Mouse (Mus musculus) stomach, postnatal 0 days (tissue): Measurements from ENCODE around the gene Mansc1. TPM values are rescaled to one million over a fixed set of nuclear protein-coding genes. Genes with fewer than 3 reads are reported as not detected.

Experiments
- ATAC-seq: fragments of 200-750 bp; cut with Nextera tagmentation; 2 replicates; pipeline ENCODE4 v1.8.0; 2017; ENCODE audit not compliant: low FRiP score, low TSS enrichment
- DNase-seq: peaks from one replicate; pipeline ENCODE4 v3.0.0-alpha.2; 2016; ENCODE audit warnings: low spot score
- H3K27ac ChIP-seq: fragments of 300-500 bp; sonication (generic); replicated peaks from 2 replicates; pipeline ENCODE4 v1.5.1; 2014; ENCODE audit warnings: mild to moderate bottlenecking, control low read depth
- H3K27me3 ChIP-seq: fragments of 300-500 bp; sonication (generic); 2 replicates; pipeline ENCODE4 v1.6.1; 2014; ENCODE audit warnings: low read length; ENCODE audit not compliant: control insufficient read depth, insufficient read depth
- H3K36me3 ChIP-seq: fragments of 300-500 bp; sonication (generic); 2 replicates; pipeline ENCODE4 v1.6.1; 2014; ENCODE audit warnings: low read length, mixed read lengths; ENCODE audit not compliant: control insufficient read depth, insufficient read depth
- H3K4me1 ChIP-seq: fragments of 300-500 bp; sonication (generic); replicated peaks from 2 replicates; pipeline ENCODE4 v1.6.1; 2014; ENCODE audit warnings: antibody characterized with exemption; ENCODE audit not compliant: control insufficient read depth, insufficient read depth
- H3K4me2 ChIP-seq: fragments of 300-500 bp; sonication (generic); replicated peaks from 2 replicates; pipeline ENCODE4 v1.6.1; 2014; ENCODE audit warnings: low read depth, mild to moderate bottlenecking, control low read depth, moderate library complexity
- H3K4me3 ChIP-seq: fragments of 300-500 bp; sonication (generic); 2 replicates; pipeline ENCODE4 v1.5.1; 2014; ENCODE audit warnings: low read depth, low read length, control low read depth
- H3K9ac ChIP-seq: fragments of 300-500 bp; sonication (generic); 2 replicates; pipeline ENCODE4 v1.6.1; 2014; ENCODE audit warnings: mild to moderate bottlenecking, low read length, control low read depth, mixed read lengths
- H3K9me3 ChIP-seq: fragments of 300-500 bp; sonication (generic); 2 replicates; pipeline ENCODE4 v1.6.1; 2016; ENCODE audit warnings: low read length; ENCODE audit not compliant: control insufficient read depth
- CTCF ChIP-seq: IDR thresholded peaks from 2 replicates; pipeline ENCODE4 v1.5.1; 2016; ENCODE audit warnings: antibody characterized with exemption, low read depth, mild to moderate bottlenecking, moderate library complexity
- EP300 ChIP-seq: optimal IDR thresholded peaks from 2 replicates; pipeline ENCODE3; 2016; ENCODE audit warnings: antibody characterized with exemption
- WGBS: fragments of 180-500 bp; shearing (Covaris S2); extraction: QIAGEN DNeasy Blood & Tissue Kit; methylation state at CpG from one replicate; pipeline ENCODE4 v1.1.7; 2014; 5-methylcytosine and 5-hydroxymethylcytosine counted together
- polyA plus RNA-seq: library from polyadenylated mRNA; unstranded; fragments of >200 nt; fragmentation: Nextera tagmentation; extraction: Ambion mirVana; gene quantifications from 2 replicates; pipeline ENCODE4 v1.2.1, GENCODE M21; 2015

Gene Mansc1
- polyA plus RNA-seq, 1 experiment from 2014 or later = 17.1 TPM

- no peaks in the 10 kb centered on the region for H3K9me3 ChIP-seq
- no peaks in the 10 kb centered on the region for H3K36me3 ChIP-seq
- no peak overlapping the region for H3K4me3 ChIP-seq
- 0 out of 2 replicates have a peak overlapping the region, but pooled peaks have one; percentile 13 for H3K27ac ChIP-seq
- WGBS = 53% methylated on average over 13 of the region's 13 CpGs
- no peak overlapping the region for H3K9ac ChIP-seq
- ATAC-seq (no peak), DNase-seq (peak; percentile 45)
- H3K4me2 ChIP-seq = no peak overlapping the region
- no peaks in the 10 kb centered on the region for H3K4me1 ChIP-seq
- TF ChIP-seq EP300 = no peak
- no peak for TF ChIP-seq CTCF
- no peaks in the 10 kb centered on the region for H3K27me3 ChIP-seq
These were observed 20.4 kb downstream of the Mansc1 start for GRCm38 (mm10) chr6:134611896-134612295.

GRCm38 (mm10) chr6:134610380-134610779, 21.9 kb downstream of the Mansc1 start:
- TF ChIP-seq CTCF (no peak), EP300 (no peak)
- no peak overlapping the region for H3K4me3 ChIP-seq
- 88% methylated on average over 9 of the region's 9 CpGs for WGBS
- no peaks in the 10 kb centered on the region for H3K27me3 ChIP-seq
- H3K9me3 ChIP-seq = no peaks in the 10 kb centered on the region
- no peak for DNase-seq
- H3K4me1 ChIP-seq = no peaks in the 10 kb centered on the region
- H3K36me3 ChIP-seq = no peaks in the 10 kb centered on the region
- no peak for ATAC-seq
- no peak overlapping the region for H3K4me2 ChIP-seq
- no peak overlapping the region for H3K9ac ChIP-seq
- H3K27ac ChIP-seq = no peak overlapping the region

GRCm38 (mm10) chr6:134606949-134607746, 25.1 kb downstream of the Mansc1 start:
- no peak overlapping the region for H3K9ac ChIP-seq
- WGBS = 58% methylated on average over 9 of the region's 9 CpGs
- H3K27ac ChIP-seq = no peak overlapping the region
- ATAC-seq (peak; percentile 71), DNase-seq (peak; percentile 50)
- no peaks in the 10 kb centered on the region for H3K27me3 ChIP-seq
- H3K4me3 ChIP-seq = no peak overlapping the region
- no peak overlapping the region for H3K4me2 ChIP-seq
- TF ChIP-seq EP300 (no peak), CTCF (peak; percentile 91)
- no peaks in the 10 kb centered on the region for H3K9me3 ChIP-seq
- H3K4me1 ChIP-seq = no peaks in the 10 kb centered on the region
- H3K36me3 ChIP-seq = no peaks in the 10 kb centered on the region

GRCm38 (mm10) chr6:134606540-134606939, 25.7 kb downstream of the Mansc1 start:
- Histone ChIP-seq H3K27me3 (no peaks in the 10 kb centered on the region), H3K9me3 (no peaks in the 10 kb centered on the region), H3K4me3 (no peak overlapping the region), H3K4me1 (no peaks in the 10 kb centered on the region), H3K27ac (no peak overlapping the region), H3K36me3 (no peaks in the 10 kb centered on the region), H3K4me2 (no peak overlapping the region), H3K9ac (no peak overlapping the region)
- DNase-seq (no peak), ATAC-seq (no peak)
- TF ChIP-seq CTCF (no peak), EP300 (no peak)
- WGBS = 66% methylated on average over 6 of the region's 6 CpGs

GRCm38 (mm10) chr6:134605196-134605595, 27.1 kb downstream of the Mansc1 start:
- DNase-seq (no peak), ATAC-seq (no peak)
- H3K9me3 ChIP-seq = no peaks in the 10 kb centered on the region
- WGBS = 91% methylated on average over 3 of the region's 3 CpGs
- H3K4me2 ChIP-seq = no peak overlapping the region
- H3K4me1 ChIP-seq = no peaks in the 10 kb centered on the region
- H3K36me3 ChIP-seq = no peaks in the 10 kb centered on the region
- H3K4me3 ChIP-seq = no peak overlapping the region
- H3K9ac ChIP-seq = no peak overlapping the region
- no peaks in the 10 kb centered on the region for H3K27me3 ChIP-seq
- H3K27ac ChIP-seq = no peak overlapping the region
- TF ChIP-seq CTCF = no peak
- TF ChIP-seq EP300 = no peak

GRCm38 (mm10) chr6:134602371-134603003, 29.8 kb downstream of the Mansc1 start:
- H3K9ac ChIP-seq = no peak overlapping the region
- WGBS = 37% methylated on average over 10 of the region's 10 CpGs
- DNase-seq (no peak), ATAC-seq (no peak; the same call in 1 of the 2 replicates)
- no peak for TF ChIP-seq EP300
- TF ChIP-seq CTCF = no peak
- H3K4me2 ChIP-seq = no peak overlapping the region
- no peak overlapping the region for H3K27ac ChIP-seq
- H3K36me3 ChIP-seq = no peaks in the 10 kb centered on the region
- no peak overlapping the region for H3K4me3 ChIP-seq
- no peaks in the 10 kb centered on the region for H3K27me3 ChIP-seq
- H3K9me3 ChIP-seq = no peaks in the 10 kb centered on the region
- no peaks in the 10 kb centered on the region for H3K4me1 ChIP-seq
